Mouse (Mus musculus) retina, adult 2 months (tissue): ENCODE results near the gene Fkbp5.

Source experiments
- DNase-seq: peaks from one replicate; pipeline ENCODE4 v3.0.0-alpha.2; 2012; ENCODE audit warnings: low read depth, low spot score

Gene Fkbp5

GRCm38 (mm10) chr17:28523355-28524008, 6.2 kb upstream of the Fkbp5 start:
- DNase-seq, result no peak

- peak; percentile 83 for DNase-seq
Measured at GRCm38 (mm10) chr17:28522623-28523354, 5.5 kb upstream of the Fkbp5 start.

GRCm38 (mm10) chr17:28521920-28522319, 4.6 kb upstream of the Fkbp5 start:
- DNase-seq, result no peak

GRCm38 (mm10) chr17:28521071-28521726, 3.9 kb upstream of the Fkbp5 start:
- DNase-seq, result no peak

- no peak for DNase-seq
Measured at GRCm38 (mm10) chr17:28520561-28520960, 3.2 kb upstream of the Fkbp5 start.

GRCm38 (mm10) chr17:28519827-28520226, 2.5 kb upstream of the Fkbp5 start:
- DNase-seq, result no peak

- no peak for DNase-seq
Measured at GRCm38 (mm10) chr17:28518615-28519071, 1.3 kb upstream of the Fkbp5 start.

GRCm38 (mm10) chr17:28517956-28518614, 758 bp upstream of the Fkbp5 start:
- DNase-seq, result no peak

GRCm38 (mm10) chr17:28516881-28517280, 446 bp downstream of the Fkbp5 start:
- no peak for DNase-seq

GRCm38 (mm10) chr17:28515431-28516341, 1.6 kb downstream of the Fkbp5 start:
- no peak for DNase-seq

GRCm38 (mm10) chr17:28514555-28514954, 2.8 kb downstream of the Fkbp5 start:
- DNase-seq, result no peak

- DNase-seq, result no peak
Measured at GRCm38 (mm10) chr17:28513844-28514243, 3.5 kb downstream of the Fkbp5 start.

GRCm38 (mm10) chr17:28513337-28513736, 4.0 kb downstream of the Fkbp5 start:
- DNase-seq, result no peak

GRCm38 (mm10) chr17:28512696-28513095, 4.6 kb downstream of the Fkbp5 start:
- DNase-seq, result no peak

GRCm38 (mm10) chr17:28511616-28512541, 5.4 kb downstream of the Fkbp5 start:
- DNase-seq, result no peak

- no peak for DNase-seq
Measured at GRCm38 (mm10) chr17:28510445-28511342, 6.6 kb downstream of the Fkbp5 start.

GRCm38 (mm10) chr17:28507496-28507895, 9.8 kb downstream of the Fkbp5 start:
- no peak for DNase-seq

- DNase-seq, result no peak
Measured at GRCm38 (mm10) chr17:28506895-28507294, 10.4 kb downstream of the Fkbp5 start.

- DNase-seq, result no peak
Measured at GRCm38 (mm10) chr17:28505591-28505990, 11.7 kb downstream of the Fkbp5 start.
